Comparison of ENCODE assay signal across 25 mouse cellular contexts in the genomic region with DNA sequence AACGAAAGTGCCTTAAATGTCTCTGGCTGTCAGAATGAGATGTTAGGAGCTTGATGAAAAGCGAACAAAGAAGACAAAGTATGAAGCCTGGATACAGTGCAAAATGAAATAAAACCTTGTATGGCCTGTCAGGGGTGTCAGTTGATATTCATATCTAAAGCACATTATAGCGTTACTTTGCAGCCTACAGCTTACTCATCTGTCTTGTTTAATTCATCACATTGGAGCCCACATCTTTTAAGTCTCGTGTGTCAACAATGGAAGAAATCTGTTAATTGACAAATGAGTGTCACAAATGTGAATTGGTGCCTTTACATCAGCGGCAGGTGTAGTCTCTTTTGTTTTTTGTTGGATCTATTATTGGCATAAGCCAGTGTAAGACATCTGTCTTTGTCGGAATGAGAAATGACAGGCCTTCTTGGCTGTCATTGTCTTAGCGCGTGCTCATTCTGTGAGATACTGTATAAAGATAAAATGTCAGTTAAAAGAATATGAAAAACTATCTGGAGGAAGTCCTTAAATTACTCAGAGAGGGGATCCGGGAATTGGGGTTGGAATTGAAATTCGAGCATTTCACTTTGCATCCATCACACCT. TPM values are rescaled to one million over a fixed set of nuclear protein-coding genes. Genes with fewer than 3 reads are reported as not detected.
"Had no signal": no experiment of that assay in that cellular context is flagged by ENCODE, and none has a peak within 500 bp of the region (broad histone marks: within the 10 kb centered on the region; RNA-seq: fewer than 3 reads in every experiment).

No protein-coding gene starts in this region.

- H3K27me3 ChIP-seq: liver, embryonic 12.5 days; liver, embryonic 15.5 days; neural tube, embryonic 13.5 days had no signal

- H3K36me3 ChIP-seq: limb, embryonic 10.5 days; limb, embryonic 13.5 days; liver, embryonic 12.5 days; liver, embryonic 15.5 days; lung, embryonic 15.5 days; midbrain, embryonic 12.5 days; neural tube, embryonic 13.5 days had no signal

- H3K9ac ChIP-seq: limb, embryonic 13.5 days; liver, embryonic 12.5 days; liver, embryonic 15.5 days; lung, embryonic 15.5 days; midbrain, embryonic 12.5 days; neural tube, embryonic 13.5 days had no signal

- H3K4me1 ChIP-seq: midbrain, embryonic 12.5 days had no signal

- ATAC-seq: liver, embryonic 12.5 days; midbrain, embryonic 16.5 days had no signal

- H3K4me2 ChIP-seq: limb, embryonic 13.5 days; liver, embryonic 12.5 days; liver, embryonic 15.5 days; lung, embryonic 15.5 days; midbrain, embryonic 12.5 days; neural tube, embryonic 13.5 days had no signal

- H3K4me3 ChIP-seq: limb, embryonic 10.5 days; limb, embryonic 13.5 days; liver, embryonic 12.5 days; liver, embryonic 15.5 days; lung, embryonic 15.5 days; midbrain, embryonic 12.5 days; myocyte; neural tube, embryonic 13.5 days had no signal

- H3K9me3 ChIP-seq: limb, embryonic 10.5 days; limb, embryonic 13.5 days; liver, embryonic 12.5 days; liver, embryonic 15.5 days; lung, embryonic 15.5 days; midbrain, embryonic 12.5 days; neural tube, embryonic 13.5 days had no signal

- H3K27ac ChIP-seq: limb, embryonic 13.5 days; liver, embryonic 12.5 days; liver, embryonic 15.5 days; lung, embryonic 15.5 days; midbrain, embryonic 12.5 days; neural tube, embryonic 13.5 days; stomach, postnatal 0 days had no signal

- DNase-seq: kidney, adult 9 months; kidney, postnatal 14 days; kidney, postnatal 4 days; layer of hippocampus, adult 9-11 months; liver; lung, adult 18-20 months; lung, postnatal 10 days; lung, postnatal 36 days; right cerebral cortex, adult 18-20 months; right cerebral cortex, postnatal 14 days; right cerebral cortex, postnatal 4 days; thymus, adult 2 months; thymus, postnatal 14 days; thymus, postnatal 4 days had no signal

RNA-seq across cellular contexts. Expression of a gene that starts 26.8 kb away (rescaled TPM):
- polyA plus RNA-seq: midbrain, embryonic 12.5 days; midbrain, embryonic 16.5 days; neural tube, embryonic 13.5 days had no signal

RNA-seq across cellular contexts. Expression of a gene that starts 57.0 kb away (rescaled TPM):
- total RNA-seq: megakaryocyte-erythroid progenitor cell, adult 5-6 weeks had no signal
